Mouse (Mus musculus): Measurements from ENCODE around the gene Rffl.

GRCm38 (mm10) chr11:82835616-82836432, 35.2 kb downstream of the Rffl start:
- TF ChIP-seq CTCF (IDR thresholded peaks at IDR 0.05; ENCODE audit: borderline replicate concordance, extremely low read depth, insufficient read depth, insufficient read length) (no peak), POLR2A (IDR thresholded peaks at IDR 0.05; ENCODE audit: borderline replicate concordance, extremely low read depth, insufficient read depth, insufficient read length, poor library complexity, severe bottlenecking) (no peak)

Measured in brain, embryonic 14.5 days (tissue).